Mouse (Mus musculus): Measurements from ENCODE around the gene Krtap10-4.
"Not testable (repeated sequence)": the region's sequence is repeated elsewhere in the genome, so short reads cannot be mapped to it uniquely, and the experiment has no call there.

The Krtap10-4 gene

DNA sequence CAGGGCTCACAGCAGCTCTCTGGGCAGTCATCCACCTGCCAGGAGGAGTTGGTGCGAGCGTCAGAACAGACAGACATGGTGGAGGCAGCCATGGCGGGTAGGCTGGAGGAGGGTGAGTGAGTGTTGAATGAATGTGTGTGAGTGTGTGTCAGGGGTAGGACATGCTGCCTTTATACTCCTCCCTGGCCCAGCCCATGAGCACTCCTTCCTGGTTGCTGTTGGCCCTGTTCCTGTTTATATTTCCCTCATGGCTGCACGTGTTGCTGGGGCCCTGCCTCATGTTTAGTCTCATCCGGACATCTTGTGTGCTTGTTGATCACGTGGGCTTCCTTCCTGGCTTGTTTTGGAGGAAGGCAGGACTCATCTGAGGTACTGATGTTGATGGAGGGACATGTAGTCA is at the start of gene Krtap10-4:
TSS of gene Krtap10-4 (minus strand) at position 145 of the 400 bp plus-strand sequence.
- DNase-seq (ENCODE audit: low read depth, low spot score), result no peak

GRCm38 (mm10) chr10:77869651-77870050 is 42.8 kb upstream of the Krtap10-4 start:
- DNase-seq (ENCODE audit: low read depth, low spot score), result no peak

DNA sequence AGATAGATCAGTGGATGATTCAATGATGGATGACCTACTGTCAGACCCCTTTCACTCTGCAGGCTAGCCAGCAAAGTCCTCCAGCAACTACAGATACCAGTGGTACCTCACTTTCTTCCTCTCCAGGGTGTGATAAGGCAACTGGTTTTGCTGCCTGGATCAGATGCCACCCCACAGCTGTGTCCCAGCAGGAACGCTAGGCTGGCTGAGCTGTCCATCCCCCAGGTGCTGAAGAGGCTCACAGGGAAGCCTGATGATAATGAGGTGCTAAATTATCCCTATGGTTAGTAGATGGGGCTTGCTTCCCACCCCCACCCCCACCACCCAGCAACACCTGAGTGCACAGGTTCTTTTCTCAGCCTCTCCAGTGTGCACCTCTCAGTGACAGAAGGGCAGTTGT is 40.7 kb upstream of the Krtap10-4 start:
- DNase-seq (ENCODE audit: low read depth, low spot score), result no peak

DNA sequence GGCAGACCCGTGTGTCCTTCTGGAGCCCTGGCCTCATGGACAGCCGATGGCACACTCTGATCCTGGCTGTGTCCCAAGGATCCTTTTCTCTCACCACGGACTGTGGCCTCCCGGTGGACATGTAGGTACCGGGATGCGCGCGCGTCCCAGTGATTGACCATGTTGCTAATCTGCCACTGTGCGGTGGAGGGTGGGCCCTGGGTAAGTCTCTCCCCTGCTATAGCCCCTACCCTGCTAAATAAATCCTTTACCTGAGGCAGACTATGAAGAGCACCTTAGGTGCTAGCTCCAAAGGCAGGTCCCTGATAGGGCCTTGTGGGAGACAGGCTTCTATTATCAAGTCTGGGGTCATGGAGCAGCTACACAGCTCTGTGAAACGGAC is 37.9 kb upstream of the Krtap10-4 start:
- no peak for DNase-seq (ENCODE audit: low read depth, low spot score)

GRCm38 (mm10) chr10:77864067-77864761 is 37.3 kb upstream of the Krtap10-4 start:
- peak; percentile 78 for DNase-seq (ENCODE audit: low read depth, low spot score)

- no peak for DNase-seq (ENCODE audit: low read depth, low spot score)
Observed at GRCm38 (mm10) chr10:77861675-77862074, 34.8 kb upstream of the Krtap10-4 start, which contains the start of gene Gm3285. Gene Gm3285, plus strand, starts transcription at chr10:77861975.

- no peak for DNase-seq (ENCODE audit: low read depth, low spot score)
Observed at GRCm38 (mm10) chr10:77852559-77852958, 25.7 kb upstream of the Krtap10-4 start, which contains the start of gene Gm10318. Gene Gm10318, plus strand, starts transcription at chr10:77852859.

DNA sequence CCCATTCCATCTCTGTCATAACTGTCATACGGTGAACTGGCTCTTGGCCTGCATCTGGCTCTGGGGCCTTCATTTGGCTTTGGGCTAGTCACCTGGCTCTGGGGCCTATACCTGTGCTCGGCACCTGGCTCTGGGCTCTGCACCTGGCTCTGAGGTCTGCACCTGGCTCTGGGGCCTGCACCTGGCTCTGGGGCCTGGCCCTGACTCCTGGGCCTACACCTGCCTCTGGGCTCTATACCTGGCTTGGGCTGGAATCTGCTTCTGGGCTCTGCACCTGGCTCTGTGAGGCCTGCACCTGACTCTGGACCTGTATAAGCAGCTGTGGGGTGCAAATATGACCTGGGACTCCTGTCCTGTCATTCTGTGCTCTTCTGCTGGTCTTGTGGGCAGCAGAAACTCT is 20.6 kb upstream of the Krtap10-4 start:
- DNase-seq (ENCODE audit: low read depth, low spot score), result no peak

DNA sequence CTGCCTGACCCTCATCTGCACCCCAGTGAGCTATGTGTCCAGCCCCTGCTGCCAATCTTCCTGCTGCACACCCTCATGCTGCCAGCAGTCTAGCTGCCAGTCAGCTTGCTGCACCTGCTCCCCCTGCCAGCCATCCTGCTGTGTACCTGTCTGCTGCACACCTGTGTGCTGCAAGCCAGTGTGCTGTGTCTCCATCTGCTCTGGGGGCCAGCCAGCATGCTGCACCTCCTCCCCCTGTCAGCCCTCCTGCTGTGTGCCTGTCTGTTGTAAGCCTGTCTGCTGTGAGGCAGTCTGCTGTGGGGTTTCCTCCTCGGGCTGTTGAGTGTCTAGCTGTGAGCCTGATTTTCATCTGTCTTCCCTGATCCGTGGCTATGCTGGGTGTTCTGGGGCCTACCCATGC is 20.1 kb upstream of the Krtap10-4 start:
- DNase-seq (ENCODE audit: low read depth, low spot score), result no peak

DNA sequence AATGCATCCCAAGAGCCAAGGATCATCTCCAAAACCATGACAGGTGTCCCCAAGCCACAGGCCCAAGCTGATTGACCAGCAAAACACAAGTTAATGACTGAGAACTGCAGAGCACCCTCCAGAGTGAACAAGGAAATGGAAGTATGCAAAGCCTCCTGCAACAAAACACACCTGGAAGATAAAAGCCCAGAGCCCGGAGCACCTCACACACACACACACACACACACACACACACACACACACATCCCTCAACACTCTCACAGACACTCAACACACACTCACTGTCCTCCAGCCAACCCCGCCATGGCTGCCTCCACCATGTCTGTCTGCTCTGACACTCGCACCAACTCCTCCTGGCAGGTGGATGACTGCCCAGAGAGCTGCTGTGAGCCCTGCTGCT is 19.6 kb upstream of the Krtap10-4 start, which contains the start of gene Gm36176:
TSS of gene Gm36176 (plus strand) at position 301 of the 400 bp plus-strand sequence.
- no peak for DNase-seq (ENCODE audit: low read depth, low spot score)

DNA sequence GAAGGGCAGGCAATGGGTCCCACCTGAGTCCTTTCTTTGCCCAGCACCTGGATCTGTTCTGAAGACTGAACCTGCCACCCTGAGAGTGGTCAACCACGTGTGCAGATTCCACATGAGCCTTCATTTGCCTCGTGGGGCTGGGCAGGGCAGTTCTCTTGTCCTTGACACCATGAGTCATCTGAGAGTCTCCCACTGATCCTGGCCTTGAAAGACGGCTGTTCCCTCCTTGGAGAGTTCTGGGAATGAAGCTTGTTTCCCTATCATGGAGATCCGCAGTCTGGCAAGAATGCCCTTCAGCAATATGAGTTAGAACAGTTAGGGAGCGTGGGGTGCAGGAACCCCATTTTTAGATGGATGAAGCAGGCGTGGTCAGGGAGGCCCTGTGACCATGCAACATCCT is 12.1 kb upstream of the Krtap10-4 start:
- no peak for DNase-seq (ENCODE audit: low read depth, low spot score)

- no peak for DNase-seq (ENCODE audit: low read depth, low spot score)
Observed at GRCm38 (mm10) chr10:77835647-77836046, 8.8 kb upstream of the Krtap10-4 start, which contains the start of gene Krtap10-10. Gene Krtap10-10, plus strand, starts transcription at chr10:77835947.

DNA sequence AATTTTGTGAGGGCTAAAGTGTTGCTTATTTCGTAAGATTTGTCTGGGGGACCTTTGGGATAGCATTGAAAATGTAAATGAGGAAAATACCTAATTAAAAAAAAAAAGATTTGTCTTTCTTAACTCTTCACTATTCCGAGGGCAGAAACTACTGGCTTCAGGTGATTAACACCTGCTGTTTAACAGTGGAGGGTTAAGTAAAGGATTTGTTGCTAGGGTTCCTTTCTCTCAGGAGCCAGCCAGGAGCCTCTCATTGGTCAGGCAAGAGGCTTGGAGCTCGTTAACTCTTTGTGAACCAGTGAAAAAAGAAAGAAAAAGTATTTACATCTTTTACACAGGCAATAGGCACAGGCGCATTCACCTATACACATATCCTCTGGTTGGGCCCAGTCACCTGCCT is 7.7 kb downstream of the Krtap10-4 start:
- DNase-seq (ENCODE audit: low read depth, low spot score), result no peak

GRCm38 (mm10) chr10:77818523-77818922 is 8.4 kb downstream of the Krtap10-4 start:
- no peak for DNase-seq (ENCODE audit: low read depth, low spot score)

DNA sequence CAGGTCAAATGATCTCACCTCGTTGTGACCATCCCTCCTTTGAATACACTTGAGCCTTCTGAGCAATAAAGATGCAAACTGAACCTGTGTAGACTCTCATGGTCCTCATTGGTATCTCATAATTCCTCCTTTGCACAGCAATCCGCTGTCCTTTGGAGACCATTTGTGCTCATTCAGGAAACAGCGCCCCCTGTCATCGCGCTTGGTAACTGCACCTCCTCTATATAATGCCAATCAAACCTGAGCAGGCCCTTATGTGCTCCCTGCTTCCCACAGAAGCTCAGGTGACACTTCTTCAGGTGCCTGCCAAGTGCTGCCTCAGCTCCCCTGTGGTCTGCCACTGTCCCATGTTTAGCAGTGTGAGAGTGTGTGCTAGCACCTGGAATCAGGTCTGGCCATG is 11.4 kb downstream of the Krtap10-4 start:
- DNase-seq (ENCODE audit: low read depth, low spot score), result no peak

DNA sequence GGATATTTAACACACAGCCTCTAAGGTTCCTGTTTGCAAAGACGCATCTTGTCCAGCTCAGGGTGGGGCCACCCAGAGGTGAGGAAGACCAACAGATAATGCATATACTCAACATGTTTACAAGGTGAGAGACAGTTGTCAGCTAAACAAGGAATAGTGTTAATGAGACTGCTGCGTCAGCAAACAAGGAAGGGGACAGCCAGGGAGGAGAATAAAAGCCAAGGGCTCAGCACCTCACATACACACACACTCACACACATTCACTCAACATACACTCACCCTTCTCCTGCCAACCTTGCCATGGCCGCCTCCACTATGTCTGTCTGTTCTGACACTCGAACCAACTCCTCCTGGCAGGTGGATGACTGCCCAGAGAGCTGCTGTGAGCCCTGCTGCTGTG is 12.5 kb downstream of the Krtap10-4 start, which contains the start of gene Gm2696:
TSS of gene Gm2696 (plus strand) at position 301 of the 400 bp plus-strand sequence.
- DNase-seq (ENCODE audit: low read depth, low spot score), result no peak

GRCm38 (mm10) chr10:77811743-77812142 is 15.2 kb downstream of the Krtap10-4 start, which contains the start of gene Gm9507:
Gene Gm9507, minus strand, starts transcription at chr10:77811843.
- no peak for DNase-seq (ENCODE audit: low read depth, low spot score)

DNA sequence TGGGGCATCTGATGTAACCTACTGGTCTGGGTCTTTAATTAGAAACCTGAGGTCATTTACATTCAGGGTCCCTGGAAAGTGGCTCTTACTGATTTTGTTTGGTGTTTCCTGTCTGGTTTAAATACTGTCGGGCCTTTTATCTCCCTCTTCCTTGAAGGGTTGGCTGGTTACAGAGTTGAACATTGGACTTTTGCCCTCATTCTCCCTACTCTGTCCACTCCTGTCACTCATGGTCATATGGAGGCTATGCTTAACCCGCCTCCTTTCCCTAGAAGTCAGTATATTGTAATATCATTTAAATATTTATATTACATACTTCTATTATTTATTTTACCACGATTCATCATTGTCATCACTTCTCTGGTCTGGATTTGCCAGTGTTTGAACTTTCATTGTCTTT is 22.8 kb downstream of the Krtap10-4 start:
- no peak for DNase-seq (ENCODE audit: low read depth, low spot score)

DNA sequence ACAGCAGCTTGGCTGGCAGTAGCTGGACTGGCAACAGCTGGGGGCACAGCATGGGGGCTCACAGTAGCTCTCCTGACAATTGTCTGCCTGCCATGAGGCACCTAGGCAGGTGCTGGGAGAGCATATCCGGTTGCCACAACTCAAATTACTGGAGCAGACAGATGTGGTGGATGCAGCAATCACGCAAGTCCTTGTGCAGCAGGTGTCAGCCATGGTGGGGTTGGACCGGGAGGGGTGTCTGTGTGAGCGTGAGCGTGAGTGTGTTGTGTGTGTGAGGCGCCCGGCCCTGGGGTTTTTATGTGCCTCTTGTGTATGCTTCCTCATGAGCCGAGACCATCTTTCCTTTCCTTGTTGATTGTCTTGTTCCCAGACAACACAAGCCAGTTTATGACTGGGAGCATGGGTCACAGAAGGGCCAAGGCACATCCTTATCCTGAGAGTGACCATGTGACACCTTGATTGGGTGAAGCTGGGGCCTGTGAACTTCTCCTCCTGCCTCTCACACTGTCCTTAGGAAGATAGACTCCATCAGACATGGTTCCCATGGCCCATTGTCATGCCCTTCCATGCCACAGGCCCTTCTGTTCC is 27.9 kb downstream of the Krtap10-4 start, which contains the start of gene Gm19668:
TSS of gene Gm19668 (minus strand) at position 213 of the 588 bp plus-strand sequence.
- DNase-seq (ENCODE audit: low read depth, low spot score), result no peak

- not testable (repeated sequence) for DNase-seq (ENCODE audit: low read depth, low spot score)
Observed at GRCm38 (mm10) chr10:77798164-77798920, 28.6 kb downstream of the Krtap10-4 start.

DNA sequence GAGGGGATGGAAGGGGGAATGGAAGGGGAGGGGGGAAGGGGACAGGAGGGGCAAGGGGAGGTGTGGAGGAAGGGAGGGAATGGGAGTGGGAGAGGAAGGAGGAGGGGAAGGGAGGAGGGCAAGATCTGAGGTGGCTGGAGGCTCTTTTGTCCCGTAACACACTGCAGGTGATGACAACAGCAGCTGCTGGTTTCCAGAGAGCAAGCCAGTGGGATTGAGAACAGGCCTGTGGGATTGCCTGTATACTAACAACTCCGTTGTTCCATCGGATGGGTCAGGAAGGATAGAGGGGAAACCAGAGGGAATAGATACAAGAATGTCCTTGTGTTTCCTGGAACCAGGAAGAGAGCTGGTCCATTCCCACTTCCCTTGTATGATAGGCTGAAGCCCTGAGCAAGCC is 29.2 kb downstream of the Krtap10-4 start:
- no peak for DNase-seq (ENCODE audit: low read depth, low spot score)

DNA sequence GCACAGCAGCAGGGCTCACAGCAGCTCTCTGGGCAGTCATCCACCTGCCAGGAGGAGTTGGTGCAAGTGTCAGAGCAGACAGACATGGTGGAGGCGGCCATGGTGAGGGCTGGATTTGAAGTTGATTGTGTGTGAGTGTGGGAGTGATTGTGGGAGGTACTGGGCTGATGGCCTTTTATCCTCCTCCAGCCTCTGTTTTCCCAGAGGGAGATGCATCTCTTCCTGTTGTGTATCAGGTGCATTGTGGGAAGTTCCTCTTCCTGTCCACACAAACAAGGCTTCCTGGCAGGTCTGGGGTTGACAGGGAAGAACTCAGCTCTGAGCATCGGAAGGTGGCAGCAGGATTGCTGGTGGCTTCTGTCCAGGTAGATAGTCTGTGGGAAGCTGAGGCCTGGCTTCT is 31.9 kb downstream of the Krtap10-4 start, which contains the start of gene Gm9639:
TSS of gene Gm9639 (minus strand) at position 101 of the 400 bp plus-strand sequence.
- no peak for DNase-seq (ENCODE audit: low read depth, low spot score)

Measured in WW6 (cell line).